Mouse (Mus musculus): Measurements from ENCODE around the gene Acox3. TPM values are rescaled to one million over a fixed set of nuclear protein-coding genes. Genes with fewer than 3 reads are reported as not detected.

Gene Acox3
- total RNA-seq, 1 experiment from 2014 or later: 70.0 TPM

DNA sequence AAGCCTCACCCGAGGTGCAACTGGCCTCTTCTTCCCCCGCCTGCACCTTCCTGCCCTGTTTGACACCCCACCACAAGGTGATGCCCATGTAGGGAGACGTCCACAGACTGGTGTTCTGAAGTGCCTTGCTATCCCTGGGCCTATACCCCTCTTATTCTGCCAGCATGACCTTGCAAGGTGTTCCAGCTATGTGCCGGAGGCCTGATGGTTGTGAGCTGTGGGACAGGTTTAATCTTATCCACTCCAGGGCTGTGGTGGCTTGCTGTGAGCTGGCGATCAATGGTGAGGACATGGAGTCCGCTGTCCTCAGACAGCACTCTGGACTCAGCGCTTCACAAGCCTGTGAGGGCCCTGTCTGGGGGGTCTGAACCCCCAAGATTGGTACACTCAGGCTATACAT lies 27.5 kb downstream of the Acox3 start:
- no peak for DNase-seq

DNA sequence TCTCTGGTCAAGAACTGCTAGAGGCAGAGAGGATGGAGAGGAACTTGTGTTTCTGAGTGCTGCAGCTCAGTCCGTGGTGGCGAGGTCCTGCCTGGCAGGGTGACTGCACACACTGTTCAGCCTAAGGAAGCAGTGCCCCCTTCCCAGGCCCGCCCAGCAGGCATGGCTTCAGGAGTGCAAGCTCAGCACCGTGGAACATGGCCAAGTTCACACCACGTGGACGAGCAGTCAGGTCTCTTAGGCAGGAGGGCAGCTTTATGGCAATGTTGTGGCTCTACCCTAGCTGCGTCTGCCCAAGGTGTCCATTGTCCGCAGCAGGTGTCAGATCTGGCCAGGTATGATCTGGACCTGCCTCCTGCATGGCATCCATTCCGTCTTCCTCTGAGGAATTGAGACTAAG lies 28.3 kb downstream of the Acox3 start:
- no peak for DNase-seq

DNA sequence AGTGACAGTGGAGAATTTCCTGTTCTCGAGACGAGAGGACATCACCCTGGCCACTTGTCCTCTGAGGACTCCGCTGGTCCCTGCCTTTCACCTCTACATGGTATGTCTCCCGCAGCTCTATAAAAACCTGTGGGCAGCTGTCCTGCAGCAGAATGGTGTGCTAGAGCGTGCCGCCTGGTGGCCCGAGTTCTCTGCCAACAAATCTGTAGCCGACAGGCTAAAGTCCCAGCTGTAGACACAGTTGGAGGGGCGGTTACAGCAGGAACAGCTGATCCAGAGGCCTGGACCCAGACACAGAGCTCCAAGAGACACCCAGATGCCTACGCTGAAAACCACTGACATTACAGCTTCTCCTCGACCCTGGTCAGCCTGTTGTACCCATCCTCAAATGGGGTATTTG lies 29.1 kb downstream of the Acox3 start:
- no peak for DNase-seq

DNA sequence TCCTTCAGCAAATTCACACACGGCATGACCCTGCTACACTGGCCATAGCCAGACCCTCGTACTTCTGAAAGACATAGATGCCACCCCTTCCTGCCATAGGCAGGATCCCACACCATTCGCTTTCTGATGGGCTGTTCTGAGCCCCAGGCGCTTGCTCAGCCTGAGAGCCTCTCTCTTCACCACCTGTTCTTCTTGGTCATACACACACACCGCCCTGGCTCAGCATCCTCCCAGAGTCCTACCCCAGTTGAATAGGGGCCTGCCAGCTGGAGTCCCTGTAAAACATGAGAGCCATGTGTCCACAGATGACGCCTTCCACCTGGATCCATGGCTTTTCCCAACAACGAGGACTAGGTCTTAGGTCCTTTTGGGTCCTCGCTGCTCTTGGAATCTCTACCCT lies 29.9 kb downstream of the Acox3 start:
- DNase-seq: no peak

DNA sequence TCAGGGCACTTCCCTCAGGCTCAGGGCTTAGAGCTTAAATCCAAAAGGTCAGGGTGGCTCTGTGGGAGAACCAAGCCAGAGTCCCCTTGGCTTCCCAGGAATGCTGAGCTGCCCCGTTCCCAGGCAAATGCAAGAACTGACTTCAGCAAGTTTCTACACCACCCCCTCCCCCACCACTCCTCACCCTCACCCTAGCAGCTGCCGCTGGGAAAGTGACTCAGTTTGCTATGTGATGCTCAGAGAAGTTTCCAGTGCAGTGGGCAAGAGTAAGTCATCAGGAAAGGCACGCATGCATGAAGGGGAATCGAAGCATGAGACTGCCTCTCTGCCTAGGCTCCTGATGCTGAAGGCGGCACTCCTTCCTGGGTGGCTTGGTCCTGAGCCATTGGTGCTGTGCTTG lies 34.1 kb downstream of the Acox3 start:
- DNase-seq: no peak

DNA sequence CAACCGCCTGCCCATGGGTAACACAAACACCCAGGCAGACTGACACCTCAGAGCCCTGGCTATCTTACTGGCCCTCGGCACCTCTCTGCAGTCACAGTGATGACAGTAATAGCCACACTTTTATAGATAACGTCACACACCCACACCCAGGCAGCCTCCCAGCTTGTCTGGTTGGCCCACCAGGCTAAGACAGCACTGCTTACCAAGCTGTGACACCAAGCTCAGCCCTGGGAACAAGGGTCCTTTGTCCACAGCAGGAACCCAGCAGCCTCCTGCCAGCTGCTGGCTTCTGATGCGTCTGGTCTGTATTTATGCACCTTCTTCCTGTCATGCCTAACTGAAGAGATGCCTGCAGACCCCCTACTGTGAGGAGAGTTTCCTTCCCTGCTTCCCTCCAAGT lies 38.3 kb downstream of the Acox3 start:
- no peak for DNase-seq

DNA sequence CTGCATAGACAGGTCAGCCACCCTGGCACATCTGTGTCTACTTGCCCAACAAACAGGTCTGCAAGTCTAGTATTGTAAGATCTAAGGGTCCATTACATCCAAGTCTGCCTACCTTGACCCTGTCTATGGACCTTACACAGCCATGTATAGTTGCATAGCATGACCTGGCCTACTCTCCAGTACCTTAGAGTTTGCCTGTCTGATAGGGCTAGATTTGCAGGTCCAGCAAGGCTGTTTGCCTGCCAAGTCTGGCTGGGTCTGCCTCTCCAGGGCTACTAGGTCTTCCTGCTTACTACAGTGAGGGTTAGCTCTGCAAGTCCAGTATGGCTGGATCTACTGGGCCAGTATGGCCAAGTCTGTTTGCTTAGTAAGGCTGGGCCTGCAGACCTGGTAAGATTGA lies 41.0 kb downstream of the Acox3 start:
- DNase-seq: no peak

DNA sequence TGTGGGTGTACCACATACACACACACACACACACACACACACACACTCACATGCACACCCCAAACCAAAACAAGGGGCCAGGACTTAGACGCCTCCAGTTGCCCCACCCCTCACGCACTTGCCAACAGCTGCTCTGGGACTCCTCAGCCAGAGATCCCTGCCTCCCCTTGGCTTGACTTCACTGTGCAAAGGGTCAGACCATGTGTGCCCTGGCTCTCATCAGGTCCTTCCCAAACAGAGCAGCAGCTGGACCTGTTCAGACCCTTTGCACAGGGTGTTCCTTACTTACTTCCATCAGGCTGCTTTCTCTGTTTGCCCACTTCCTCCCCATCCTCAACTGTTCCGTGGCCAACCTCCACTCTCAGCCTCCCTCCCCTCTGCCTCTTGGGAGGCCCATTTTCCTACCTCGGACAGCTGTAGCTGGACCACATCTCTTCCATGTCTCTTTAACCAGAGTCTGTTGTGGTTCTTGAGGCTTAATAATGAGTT lies 42.0 kb downstream of the Acox3 start:
- peak; percentile 27 for DNase-seq

DNA sequence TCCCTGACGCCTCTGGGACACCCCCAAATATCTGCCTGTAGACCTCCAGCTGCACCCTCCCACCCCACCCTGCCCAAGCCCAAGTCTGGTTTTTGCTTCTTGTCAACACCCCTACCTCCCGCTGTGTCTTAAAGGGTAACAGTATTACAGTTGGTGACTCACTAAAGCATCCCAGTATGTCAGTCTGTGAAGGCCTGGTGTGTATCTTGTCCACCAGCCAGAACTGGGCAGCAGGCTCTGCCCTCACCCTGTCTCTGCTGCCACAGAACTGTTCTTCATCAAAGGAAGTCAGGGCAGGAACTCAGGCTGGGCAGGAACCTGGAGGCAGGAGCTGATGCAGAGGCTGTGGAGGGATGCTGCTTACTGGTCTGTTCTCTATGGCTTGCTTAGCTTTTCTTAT lies 43.6 kb downstream of the Acox3 start:
- DNase-seq: no peak

DNA sequence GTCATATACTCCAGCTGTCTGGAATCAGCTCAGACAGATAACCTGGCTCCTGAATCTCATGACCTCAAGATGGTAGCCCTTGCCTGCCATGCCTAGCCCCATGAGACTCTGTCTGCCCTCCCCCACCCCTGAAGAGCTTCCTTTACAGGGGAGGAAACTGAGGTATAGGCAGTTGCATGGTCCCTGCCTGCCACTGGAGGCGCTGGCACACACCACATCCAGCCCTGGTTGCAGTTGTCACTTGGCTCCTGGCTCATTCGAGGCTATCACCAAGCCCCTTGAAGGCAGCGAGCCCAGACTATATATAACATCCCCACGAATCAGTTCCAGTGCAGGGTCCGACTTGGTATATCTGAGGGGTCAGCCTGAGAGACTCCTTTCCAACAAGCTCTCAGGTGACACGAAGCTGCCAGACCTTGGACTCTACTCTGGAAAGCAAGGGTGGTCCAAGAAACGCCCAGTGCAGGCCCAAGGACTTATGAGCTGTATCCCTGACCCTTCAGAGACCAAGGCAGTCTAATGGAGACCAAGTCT lies 44.5 kb downstream of the Acox3 start:
- no peak for DNase-seq

DNA sequence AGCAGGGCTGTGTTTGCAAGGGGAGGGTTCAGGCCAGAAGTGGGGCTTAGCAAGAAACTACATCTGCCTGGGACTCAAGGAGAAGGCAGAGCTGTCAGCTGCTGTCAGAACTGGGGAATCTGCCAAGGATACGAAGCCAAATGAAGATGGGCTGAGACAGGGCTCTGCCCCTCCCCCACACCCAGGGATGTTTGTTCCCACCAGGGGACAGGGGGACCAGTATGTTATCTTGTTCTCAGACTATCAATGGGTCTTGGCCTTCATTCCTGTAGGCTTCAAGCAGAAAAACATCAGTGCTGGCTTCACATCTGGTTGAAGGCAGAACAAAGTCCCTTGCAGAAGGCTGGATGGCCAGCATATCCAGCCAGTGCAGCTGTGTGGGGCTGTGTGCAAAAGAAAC lies 45.8 kb downstream of the Acox3 start:
- DNase-seq: no peak

DNA sequence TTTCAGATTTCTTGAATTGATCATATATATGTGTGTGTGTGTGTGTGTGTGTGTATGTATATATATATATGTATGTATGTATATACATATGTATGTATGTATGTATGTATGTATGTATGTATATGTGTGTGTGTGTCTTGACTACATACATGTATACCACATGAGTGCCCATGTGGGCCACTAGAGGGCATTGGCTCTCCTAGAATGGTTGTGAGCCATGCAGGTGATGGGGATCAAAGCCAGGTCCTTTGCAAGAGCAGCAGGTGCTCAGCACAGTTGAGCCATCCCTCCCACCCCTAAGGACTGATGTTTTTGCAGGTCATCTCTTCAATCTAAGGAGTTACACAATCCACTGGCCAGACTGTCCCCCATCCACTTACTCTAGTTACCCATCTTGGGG lies 46.5 kb downstream of the Acox3 start:
- DNase-seq: no peak

DNA sequence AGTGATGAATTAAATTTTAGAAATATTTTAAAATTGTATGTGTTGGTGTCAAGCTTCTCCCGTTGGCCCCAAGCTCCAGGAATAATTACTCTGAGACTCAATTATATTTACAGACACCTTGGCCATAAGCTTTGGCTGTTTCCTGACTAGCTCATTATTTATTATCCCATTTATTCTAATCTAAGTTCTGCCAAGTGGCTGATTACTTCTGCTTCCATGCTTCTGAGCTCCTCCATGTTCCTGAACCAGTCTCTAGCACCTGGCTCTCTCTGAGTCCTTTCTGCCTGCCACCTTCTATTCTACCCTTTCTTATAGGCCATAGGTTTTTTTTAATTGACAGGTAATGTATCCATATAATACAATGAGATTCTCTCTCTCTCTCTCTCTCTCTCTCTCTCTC lies 47.9 kb downstream of the Acox3 start:
- DNase-seq: no peak

DNA sequence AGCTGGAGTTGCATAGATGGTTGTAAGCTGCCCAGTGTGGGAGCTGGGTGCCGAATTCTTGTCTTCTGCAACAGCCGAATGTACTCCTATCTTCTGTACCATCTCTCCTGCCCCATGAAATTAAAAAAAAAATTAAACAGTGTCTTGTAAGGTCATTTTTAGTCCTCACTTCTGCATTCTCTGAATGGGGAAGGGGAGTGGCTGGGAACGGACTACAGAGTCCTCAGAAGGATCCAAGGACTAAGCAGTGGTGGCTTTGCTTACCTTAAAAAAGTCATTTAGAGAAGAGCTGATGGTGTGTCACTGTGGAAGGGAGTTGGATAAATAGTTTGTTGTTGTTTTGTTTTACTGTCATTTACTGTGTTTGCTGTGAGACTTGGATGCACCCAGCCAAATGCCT lies 48.4 kb downstream of the Acox3 start:
- no peak for DNase-seq

DNA sequence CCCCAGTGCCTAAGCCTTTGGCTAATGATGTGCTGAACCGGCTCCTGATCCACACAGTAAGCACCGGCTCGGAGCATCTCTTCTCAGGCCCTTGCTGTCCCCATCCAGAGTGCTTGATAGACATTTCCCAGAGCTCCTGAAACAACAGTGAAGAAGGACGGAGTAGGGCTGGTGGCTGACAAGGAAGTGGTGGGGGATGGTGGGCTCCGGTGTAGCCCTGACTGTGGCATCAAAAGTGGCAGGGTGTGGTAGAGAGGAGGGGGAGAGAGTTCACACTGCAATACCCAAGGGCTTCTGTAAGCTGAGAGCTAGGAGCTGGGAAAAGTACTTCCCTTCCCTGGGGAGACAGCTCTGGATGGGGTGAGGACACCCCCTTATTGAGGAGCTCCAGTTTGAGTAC lies 48.9 kb downstream of the Acox3 start:
- DNase-seq: no peak

DNA sequence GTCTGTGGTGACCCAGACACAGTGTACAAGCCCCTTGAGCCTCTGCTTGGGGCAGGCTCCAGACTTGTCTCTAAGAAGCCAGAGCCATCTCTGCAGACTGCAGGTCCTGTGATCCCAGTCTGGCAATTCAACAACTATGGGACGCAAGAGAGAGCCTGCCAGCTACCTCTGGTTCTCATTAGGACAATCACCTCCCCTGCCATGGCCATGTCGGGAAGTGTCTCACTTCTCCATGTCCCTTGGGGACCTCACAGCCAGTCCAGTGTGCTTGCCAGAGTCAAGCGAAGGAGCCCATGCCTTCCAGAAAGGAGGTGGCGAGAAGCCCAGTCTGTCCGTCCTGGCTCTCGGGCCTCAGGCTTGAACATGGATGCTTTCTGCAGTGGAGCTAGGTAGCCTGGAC lies 50.0 kb downstream of the Acox3 start:
- DNase-seq: peak; percentile 29

DNA sequence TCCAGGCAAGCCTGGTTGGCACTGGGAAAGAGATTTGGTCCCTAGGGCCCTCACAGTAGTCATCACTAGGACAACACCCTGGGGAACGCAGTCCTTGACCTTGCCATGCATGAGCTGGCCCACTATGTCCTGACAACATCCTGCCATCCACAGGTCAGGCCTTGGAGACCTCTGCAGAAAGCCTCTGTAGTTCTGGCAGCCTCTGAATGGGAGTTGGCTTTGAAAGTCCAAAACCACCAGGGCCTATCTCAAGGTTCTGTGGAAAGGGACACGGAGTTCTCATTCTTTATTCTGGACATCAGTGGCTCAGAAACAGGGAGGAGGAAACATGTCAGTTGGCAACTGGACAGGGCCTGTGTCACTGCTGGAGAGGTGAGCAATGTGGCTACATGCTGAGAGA lies 53.2 kb downstream of the Acox3 start:
- peak; percentile 63 for DNase-seq

DNA sequence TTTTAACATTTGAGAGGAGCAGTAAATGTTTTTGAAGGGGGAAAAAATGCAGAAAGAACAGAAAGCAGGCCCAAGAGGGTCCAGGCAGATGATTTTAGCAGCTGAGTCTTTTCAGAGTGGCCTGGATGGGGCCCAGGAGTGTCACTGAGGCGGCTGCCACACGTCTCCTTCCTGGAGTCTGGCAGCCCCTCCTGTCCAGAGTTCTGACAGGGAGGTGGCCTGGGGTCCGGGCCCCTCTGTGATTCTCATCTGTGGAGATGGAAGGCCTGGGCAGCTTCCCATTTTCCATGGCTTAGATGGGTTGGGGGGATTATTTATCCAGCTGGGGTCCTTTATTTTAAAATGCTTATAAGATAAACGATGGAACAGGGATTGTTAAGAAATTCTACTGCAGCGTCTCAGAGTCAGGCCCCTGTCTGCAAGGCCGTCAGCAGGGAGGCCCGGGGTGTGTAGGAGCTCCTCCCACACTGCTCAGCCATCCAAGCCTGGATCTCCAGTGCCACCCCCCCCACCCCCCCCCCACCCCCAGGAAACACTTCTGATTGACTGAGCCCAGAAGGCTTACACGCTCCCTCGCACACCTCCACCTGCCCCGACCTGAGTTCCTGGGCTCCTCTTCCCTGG lies 59.2 kb downstream of the Acox3 start:
- DNase-seq: no peak

DNA sequence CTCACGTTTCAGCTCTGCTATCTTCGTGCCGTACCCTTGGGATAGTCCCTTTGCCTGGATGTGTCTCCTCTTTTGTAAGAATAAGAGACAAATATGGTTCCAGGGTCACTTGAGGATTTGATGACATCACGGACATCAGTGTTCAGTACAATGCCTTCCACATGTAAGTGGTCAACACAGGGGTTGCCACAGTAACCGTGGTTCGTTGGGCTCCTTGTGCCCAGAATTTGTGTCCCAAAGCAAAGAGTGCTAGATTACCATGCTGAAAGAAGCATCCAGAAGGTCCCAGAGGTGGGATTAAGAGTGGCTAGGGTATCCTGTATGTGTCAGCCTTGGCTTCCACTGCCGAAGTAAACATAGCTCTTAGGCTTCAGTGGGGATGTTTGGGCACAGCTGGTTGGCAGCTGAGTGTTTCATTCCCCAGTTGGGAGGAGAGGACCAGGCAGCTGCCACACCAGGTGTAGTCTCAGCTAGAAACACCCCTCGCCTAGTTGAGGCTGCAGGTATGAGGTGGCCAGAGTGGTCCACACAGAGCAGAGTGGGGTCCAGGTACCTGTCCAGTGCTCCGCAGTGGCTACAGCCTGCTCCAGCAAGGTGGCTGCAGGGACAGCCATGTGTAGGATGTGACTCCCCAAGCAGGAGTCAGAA lies 60.7 kb downstream of the Acox3 start:
- DNase-seq: no peak

DNA sequence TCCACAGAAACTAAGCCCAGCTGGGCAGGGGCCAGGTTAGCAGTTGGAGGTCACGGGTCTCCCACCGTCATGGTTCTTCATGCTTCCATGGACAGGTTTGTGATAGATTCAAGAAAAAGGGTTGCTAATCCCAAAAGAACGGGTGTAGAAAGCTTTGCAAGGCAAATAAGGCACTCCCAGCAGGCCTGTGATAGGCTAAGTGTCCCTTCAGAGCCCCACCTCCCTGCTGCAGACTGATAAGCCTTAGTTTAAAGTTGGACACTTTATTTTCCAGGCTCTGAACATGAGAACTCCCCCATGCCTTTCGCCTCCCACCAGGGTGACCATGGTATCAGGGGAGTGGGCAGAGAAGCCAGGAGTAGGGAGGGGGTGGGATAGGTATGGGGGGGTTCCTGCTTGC lies 61.2 kb downstream of the Acox3 start:
- no peak for DNase-seq

DNA sequence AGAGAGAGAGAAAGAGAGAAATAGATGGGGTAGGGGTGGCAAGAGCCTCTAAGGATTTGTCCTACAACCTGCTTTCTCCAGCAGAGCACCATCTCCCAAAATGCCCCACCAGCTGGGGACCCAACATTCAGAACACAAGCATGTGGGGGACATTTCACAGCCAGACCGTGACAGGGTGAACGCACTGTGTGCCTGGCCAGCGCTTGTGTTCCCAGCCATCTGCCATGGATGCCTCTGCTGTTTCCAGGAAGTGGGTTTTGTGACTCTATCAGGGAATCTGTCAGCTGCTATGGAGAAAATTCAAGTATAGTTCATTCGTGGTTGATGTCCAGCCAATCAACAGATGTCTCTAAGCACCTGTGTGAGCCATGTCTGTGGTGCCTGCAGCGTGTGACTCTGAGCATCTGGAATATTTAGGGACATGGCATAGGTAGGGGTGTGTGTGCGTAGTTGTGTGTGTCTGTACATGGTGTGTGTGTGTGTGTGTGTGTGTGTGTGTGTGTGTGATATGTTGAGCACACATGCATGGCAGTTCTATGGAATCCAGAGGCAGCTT lies 63.2 kb downstream of the Acox3 start:
- DNase-seq: no peak

DNA sequence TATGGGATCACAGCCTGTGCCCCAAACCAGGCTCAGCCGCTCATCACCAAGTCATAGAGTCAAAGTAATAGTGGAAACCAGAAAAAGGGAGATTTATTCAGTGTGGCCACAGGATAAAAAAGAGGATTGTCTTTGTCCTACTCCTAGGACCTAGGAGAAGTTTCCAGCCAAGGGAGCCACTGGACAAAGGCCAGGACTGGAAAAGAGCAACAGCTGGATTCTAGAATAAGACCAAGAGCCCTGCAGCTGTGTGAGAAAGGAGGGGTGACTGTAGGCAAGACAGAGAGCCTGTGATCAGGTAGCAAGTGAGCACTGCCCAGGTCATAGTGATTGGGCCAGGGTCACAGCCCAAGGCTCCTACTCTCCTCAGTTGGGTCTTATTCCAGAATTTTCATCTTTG lies 64.1 kb downstream of the Acox3 start:
- DNase-seq: no peak

DNA sequence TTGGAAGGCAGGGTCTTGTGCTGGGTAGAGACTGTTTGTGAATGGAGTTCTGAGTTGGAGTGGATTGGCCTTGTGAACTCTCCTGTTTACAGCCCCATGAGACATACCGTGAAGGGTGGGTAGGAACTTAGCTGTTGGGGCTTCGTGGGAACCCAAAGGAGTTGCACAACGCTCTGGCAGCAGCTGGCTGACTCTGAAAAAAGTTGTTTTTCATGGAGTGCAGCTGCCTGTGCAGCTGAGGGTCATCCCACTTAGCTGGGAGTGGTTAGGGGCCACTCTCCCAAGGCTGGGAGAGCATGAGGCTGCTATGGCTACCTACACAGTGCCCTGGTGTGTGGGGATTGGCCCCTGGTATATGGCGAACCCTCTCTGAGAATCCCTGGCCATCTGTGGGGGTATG lies 64.7 kb downstream of the Acox3 start:
- DNase-seq: no peak

DNA sequence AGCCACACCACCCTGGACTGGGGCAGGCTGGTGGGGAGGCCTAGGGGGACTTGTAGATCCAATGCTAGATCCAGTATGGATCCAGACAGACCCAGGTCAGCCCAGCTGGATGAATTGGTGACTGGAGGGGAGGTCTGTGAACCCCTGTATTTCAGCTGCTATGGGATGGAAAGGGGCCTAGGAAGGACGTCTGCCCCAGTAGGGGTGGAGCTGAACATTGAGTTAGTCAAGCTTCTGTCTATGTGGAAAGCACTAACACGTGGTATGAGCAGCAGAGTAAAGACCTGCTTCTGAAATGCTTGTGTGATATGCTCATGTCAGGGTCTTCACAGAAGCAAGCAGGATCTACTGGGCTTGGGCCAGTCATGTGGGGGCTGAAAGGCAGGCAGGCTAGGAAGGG lies 65.4 kb downstream of the Acox3 start:
- DNase-seq: no peak

All from adrenal gland, postnatal 25 days (tissue).